Mouse (Mus musculus): Measurements from ENCODE around the gene Zfp709.
"Not testable (repeated sequence)": the region's sequence is repeated elsewhere in the genome, so short reads cannot be mapped to it uniquely, and the experiment has no call there.

DNA sequence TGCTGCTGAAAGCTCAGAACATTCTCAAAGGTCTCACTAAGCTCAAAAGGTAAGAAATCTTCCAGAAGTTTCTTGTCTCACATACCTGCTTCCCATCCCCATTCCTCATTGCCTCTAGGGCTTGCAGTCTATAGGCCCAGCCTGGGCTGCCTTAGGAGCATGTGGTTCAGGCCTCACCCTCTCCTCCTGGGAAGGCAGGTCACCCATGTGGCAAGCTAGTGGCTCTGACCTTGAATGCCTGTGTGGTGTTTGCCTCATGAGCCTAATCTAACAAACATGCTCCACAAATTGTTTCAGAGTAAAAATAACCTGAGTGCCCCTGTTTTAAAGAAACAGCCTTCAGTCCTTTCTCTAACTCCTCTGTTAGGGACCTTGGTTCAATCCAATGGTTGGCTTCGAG is 20.3 kb upstream of the Zfp709 start:
- TF ChIP-seq CHD2 (IDR thresholded peaks at IDR 0.05; ENCODE audit: low read length); CHD1 (IDR thresholded peaks at IDR 0.05; ENCODE audit: low read depth, low read length); ZNF384 (IDR thresholded peaks at IDR 0.05; ENCODE audit: low read depth, low read length); POLR2A (IDR thresholded peaks at IDR 0.05; ENCODE audit: low read depth, low read length); POLR2AphosphoS2 (IDR thresholded peaks at IDR 0.05; ENCODE audit: low read depth, low read length): not testable (repeated sequence)
